Mouse (Mus musculus) CH12.LX (cell line): Measurements from ENCODE around the gene Gm13276.

Experiments
- CHD2 ChIP-seq: IDR thresholded peaks from 2 replicates; pipeline ENCODE4 v1.6.1; 2011; ENCODE audit warnings: low read length, improper control_type of control experiment
- CTCF ChIP-seq, 2 experiments: IDR thresholded peaks in 1 of 2; conservative IDR thresholded peaks in 1 of 2; 2 replicates each; pipeline ENCODE4 v1.5.1; 2011 to 2012; ENCODE audit warnings: low read depth in 2 of 2, low read length in 2 of 2, improper control_type of control experiment in 1 of 2, inconsistent platforms in 1 of 2, mild to moderate bottlenecking in 1 of 2, moderate library complexity in 1 of 2
- E2F4 ChIP-seq: IDR thresholded peaks from 2 replicates; pipeline ENCODE4 v1.6.1; 2011; ENCODE audit warnings: low read depth, low read length, improper control_type of control experiment; ENCODE audit not compliant: insufficient replicate concordance
- MAX ChIP-seq: IDR thresholded peaks from 2 replicates; pipeline ENCODE4 v1.6.1; 2011; ENCODE audit warnings: low read length, improper control_type of control experiment
- POLR2A ChIP-seq: IDR thresholded peaks from 2 replicates; pipeline ENCODE4 v1.6.1; 2011; ENCODE audit warnings: low read depth, mild to moderate bottlenecking, improper control_type of control experiment, low read length
- TCF12 ChIP-seq: IDR thresholded peaks from 2 replicates; pipeline ENCODE4 v1.6.1; 2014; ENCODE audit warnings: low read depth, mild to moderate bottlenecking, inconsistent platforms, low read length, improper control_type of control experiment
- UBTF ChIP-seq: IDR thresholded peaks from 2 replicates; pipeline ENCODE4 v1.6.1; 2012; ENCODE audit warnings: low read depth, mild to moderate bottlenecking, inconsistent platforms, low read length, improper control_type of control experiment, moderate library complexity
- ZKSCAN1 ChIP-seq: IDR thresholded peaks from 2 replicates; pipeline ENCODE4 v1.6.1; 2012; ENCODE audit warnings: low read depth, inconsistent platforms, low read length, improper control_type of control experiment, borderline replicate concordance
- ZMIZ1 ChIP-seq: IDR thresholded peaks from 2 replicates; pipeline ENCODE4 v1.6.1; 2012; ENCODE audit warnings: low read depth, mild to moderate bottlenecking, inconsistent platforms, low read length, improper control_type of control experiment

DNA sequence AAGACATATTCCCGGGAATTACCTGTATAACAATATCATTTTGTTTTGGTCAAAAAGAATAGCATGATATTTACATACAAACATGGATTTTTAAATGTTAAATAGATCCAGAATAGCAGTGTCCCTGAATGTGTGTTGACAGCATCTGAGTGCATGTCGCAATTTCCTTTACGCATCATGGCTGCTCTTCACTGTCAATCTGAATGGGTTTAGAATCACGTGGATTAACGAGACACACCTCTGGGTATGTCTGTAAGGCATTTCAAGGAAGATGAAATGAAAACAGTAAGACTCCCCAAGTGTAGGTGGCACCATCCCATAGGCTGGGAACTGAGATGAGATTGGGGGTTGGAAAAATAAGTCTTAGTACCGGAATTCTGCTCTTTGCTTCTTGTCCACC lies 46.5 kb upstream of the Gm13276 start:
- no peak for TF ChIP-seq ZKSCAN1
- TF ChIP-seq CTCF (conservative IDR thresholded peaks at IDR 0.05 in 1 of 2, IDR thresholded peaks at IDR 0.05 in 1 of 2; ENCODE audit: low read depth in 2 of 2, low read length in 2 of 2) = no peak
- no peak for TF ChIP-seq ZMIZ1
- no peak for TF ChIP-seq E2F4
- no peak for TF ChIP-seq TCF12
- TF ChIP-seq MAX = no peak
- no peak for TF ChIP-seq POLR2A
- TF ChIP-seq CHD2 = no peak
- TF ChIP-seq UBTF = no peak
